Mouse (Mus musculus) megakaryocyte progenitor cell, adult 5-6 weeks (primary cell): ENCODE measurements around the gene Fmc1. TPM values are rescaled to one million over a fixed set of nuclear protein-coding genes. Genes with fewer than 3 reads are reported as not detected.

Experiments used
- ATAC-seq: replicated peaks from 2 replicates; pipeline ENCODE4 v1.8.0; 2016; ENCODE audit warnings: mild to moderate bottlenecking, moderate TSS enrichment, inconsistent platforms; ENCODE audit not compliant: poor library complexity
- total RNA-seq, 2 experiments: library from RNA; stranded (forward) in 1 of 2; stranded (reverse) in 1 of 2; fragments of 157-497, 149-512 nt in 1 of 2; fragments of 200-1000 nt in 1 of 2; gene quantifications; 2 replicates each; pipeline versions ENCODE4 v1.2.3 to v1.2.4; 2015 to 2017

Fmc1 gene
- total RNA-seq, 2 experiments from 2014 or later, result 60.3 to 108 TPM

- ATAC-seq, result peak; percentile 78
Measured at GRCm38 (mm10) chr6:38551062-38551988, 18.0 kb downstream of the Fmc1 start, which contains the start of gene Luc7l2. Gene Luc7l2 (plus strand): TSS chr6:38551334.

- ATAC-seq, result peak; percentile 79
Measured at GRCm38 (mm10) chr6:38551989-38552635, 18.8 kb downstream of the Fmc1 start.

GRCm38 (mm10) chr6:38552636-38553000 is 19.3 kb downstream of the Fmc1 start:
- ATAC-seq, result no peak

GRCm38 (mm10) chr6:38576096-38576495 is 42.8 kb downstream of the Fmc1 start:
- peak; percentile 52; the same call in 1 of the 2 replicates for ATAC-seq

- no peak for ATAC-seq
Measured at GRCm38 (mm10) chr6:38580112-38580857, 47.0 kb downstream of the Fmc1 start.

- ATAC-seq, result no peak
Measured at GRCm38 (mm10) chr6:38581711-38582110, 48.4 kb downstream of the Fmc1 start.

Other genes starting within 250 kb of the Fmc1 start
- gene Zc3hav1l, start 234.2 kb upstream of the Fmc1 start, total RNA-seq (2015), result 11.5 and 11.6 TPM in 2 replicates
- 4.4 and 4.9 TPM in 2 replicates for gene Zc3hav1l, start 234.2 kb upstream of the Fmc1 start, total RNA-seq (2017)
- gene Zc3hav1, start 178.9 kb upstream of the Fmc1 start, total RNA-seq (2015), result 62.1 and 65.3 TPM in 2 replicates
- gene Zc3hav1, start 178.9 kb upstream of the Fmc1 start, total RNA-seq (2017), result 47.0 and 54.7 TPM in 2 replicates
- gene Ttc26, start 152.0 kb upstream of the Fmc1 start, total RNA-seq (2015), result 0.51 and 1.2 TPM in 2 replicates
- 2.5 TPM in 2 replicates for gene Ttc26, start 152.0 kb upstream of the Fmc1 start, total RNA-seq (2017)
- gene Ubn2, start 99.6 kb upstream of the Fmc1 start, total RNA-seq (2015), result 34.8 and 44.5 TPM in 2 replicates
- gene Ubn2, start 99.6 kb upstream of the Fmc1 start, total RNA-seq (2017), result 13.5 and 20.6 TPM in 2 replicates
- gene Luc7l2, start 17.8 kb downstream of the Fmc1 start, total RNA-seq (2015), result 183 and 193 TPM in 2 replicates
- 181 and 264 TPM in 2 replicates for gene Luc7l2, start 17.8 kb downstream of the Fmc1 start, total RNA-seq (2017)
- gene Klrg2, start 103.7 kb downstream of the Fmc1 start, total RNA-seq (2015), result 0.05 and 0.22 TPM in 2 replicates
- not detected in 2 replicates for gene Klrg2, start 103.7 kb downstream of the Fmc1 start, total RNA-seq (2017)
- gene Clec2l, start 129.6 kb downstream of the Fmc1 start, total RNA-seq (2015), result not detected in 2 replicates
- not detected in 2 replicates for gene Clec2l, start 129.6 kb downstream of the Fmc1 start, total RNA-seq (2017)